Mouse (Mus musculus) retina, postnatal 1 day (tissue): ENCODE data around the gene Rbm4.

Experiments used
- DNase-seq: peaks from one replicate; pipeline ENCODE4 v3.0.0-alpha.2; 2012

Rbm4 gene

GRCm38 (mm10) chr19:4739053-4739452 is 54.6 kb downstream of the Rbm4 start:
- no peak for DNase-seq

DNA sequence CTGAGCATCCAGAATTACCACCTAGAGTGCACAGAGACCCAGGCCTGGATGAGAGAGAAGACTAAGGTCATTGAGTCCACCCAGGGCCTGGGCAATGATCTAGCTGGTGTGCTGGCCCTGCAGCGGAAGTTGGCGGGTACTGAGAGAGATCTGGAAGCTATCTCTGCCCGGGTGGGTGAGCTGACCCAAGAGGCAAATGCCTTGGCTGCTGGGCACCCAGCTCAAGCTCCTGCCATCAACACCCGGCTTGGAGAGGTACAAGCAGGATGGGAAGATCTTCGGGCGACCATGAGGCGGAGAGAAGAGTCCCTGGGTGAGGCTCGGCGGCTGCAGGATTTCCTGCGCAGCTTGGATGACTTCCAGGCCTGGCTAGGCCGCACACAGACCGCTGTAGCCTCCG is 55.8 kb downstream of the Rbm4 start:
- no peak for DNase-seq
